Mouse (Mus musculus) MEL (cell line): ENCODE data around the gene Fem1a.

Source experiments
- BHLHE40 ChIP-seq: IDR thresholded peaks from 2 replicates; pipeline ENCODE4 v1.6.1; 2012; ENCODE audit warnings: low read depth, mild to moderate bottlenecking, inconsistent platforms, low read length, improper control_type of control experiment, borderline replicate concordance
- JUND ChIP-seq: IDR thresholded peaks from 2 replicates; pipeline ENCODE4 v1.6.1; 2011; ENCODE audit warnings: low read depth, mild to moderate bottlenecking, improper control_type of control experiment, low read length
- MAFK ChIP-seq: IDR thresholded peaks from 2 replicates; pipeline ENCODE4 v1.6.1; 2011; ENCODE audit warnings: low read depth, mild to moderate bottlenecking, low read length, improper control_type of control experiment, borderline replicate concordance
- MAX ChIP-seq: IDR thresholded peaks from 2 replicates; pipeline ENCODE4 v1.6.1; 2011; ENCODE audit warnings: low read length, improper control_type of control experiment
- NELFE ChIP-seq: IDR thresholded peaks from 2 replicates; pipeline ENCODE4 v1.6.1; 2011; ENCODE audit warnings: low read depth, low read length, improper control_type of control experiment
- POLR2A ChIP-seq, 2 experiments: IDR thresholded peaks; 2 replicates each; pipeline ENCODE4 v1.6.1; 2011 to 2012; ENCODE audit warnings: low read length in 2 of 2, mild to moderate bottlenecking in 2 of 2, control low read depth in 1 of 2, improper control_type of control experiment in 1 of 2, low read depth in 1 of 2, moderate library complexity in 1 of 2; ENCODE audit not compliant: control insufficient read depth in 1 of 2, insufficient read depth in 1 of 2, poor library complexity in 1 of 2
- POLR2AphosphoS2 ChIP-seq: IDR thresholded peaks from 2 replicates; pipeline ENCODE4 v1.6.1; 2011; ENCODE audit warnings: low read length, improper control_type of control experiment
- TCF12 ChIP-seq: IDR thresholded peaks from 2 replicates; pipeline ENCODE4 v1.6.1; 2014; ENCODE audit warnings: low read depth, mild to moderate bottlenecking, inconsistent platforms, low read length, improper control_type of control experiment, moderate library complexity
- ZKSCAN1 ChIP-seq: IDR thresholded peaks from 2 replicates; pipeline ENCODE4 v1.6.1; 2012; ENCODE audit warnings: low read depth, mild to moderate bottlenecking, inconsistent platforms, low read length, improper control_type of control experiment, moderate library complexity

DNA sequence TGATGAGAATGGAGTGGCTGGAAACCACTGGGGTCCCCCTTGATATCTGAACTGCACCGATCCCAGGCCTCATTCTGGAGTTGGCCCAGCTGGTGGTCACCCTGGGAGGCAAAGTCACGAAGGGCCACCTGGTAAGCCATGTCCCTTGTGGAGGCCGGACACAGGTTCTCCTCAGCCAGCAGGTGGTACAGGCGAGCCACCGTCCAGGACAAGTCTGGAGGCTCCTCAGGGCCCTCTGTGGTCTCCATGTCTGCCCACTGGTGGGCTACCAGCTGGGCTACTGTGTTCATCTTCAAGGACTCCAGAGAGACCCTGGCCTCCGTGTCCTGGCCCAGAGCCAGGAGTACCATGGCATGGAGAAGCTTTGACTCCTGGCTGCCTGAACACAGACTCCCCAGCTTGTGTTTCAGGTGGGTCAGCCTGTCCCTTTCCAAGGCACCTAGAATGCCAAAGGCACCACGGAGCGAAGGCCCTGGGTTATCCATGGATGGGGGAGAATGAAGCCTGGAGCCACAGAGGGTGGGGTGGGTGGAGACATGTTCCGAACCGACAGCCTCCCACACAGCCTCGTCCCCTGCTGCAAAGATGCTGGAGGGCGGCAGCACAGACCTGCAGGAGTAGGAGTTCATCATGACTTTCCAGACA lies 15.1 kb downstream of the Fem1a start:
- TF ChIP-seq MAX, result no peak
- no peak for TF ChIP-seq POLR2A (IDR thresholded peaks at IDR 0.05; ENCODE audit: control insufficient read depth in 1 of 2, insufficient read depth in 1 of 2, low read depth in 1 of 2, low read length in 2 of 2, poor library complexity in 1 of 2)
- TF ChIP-seq NELFE, result no peak
- TF ChIP-seq BHLHE40, result no peak
- TF ChIP-seq MAFK, result no peak
- no peak for TF ChIP-seq JUND
- no peak for TF ChIP-seq POLR2AphosphoS2
- no peak for TF ChIP-seq ZKSCAN1
- TF ChIP-seq TCF12, result no peak
